16 mouse cellular contexts compared by ENCODE assay signal in the genomic region with DNA sequence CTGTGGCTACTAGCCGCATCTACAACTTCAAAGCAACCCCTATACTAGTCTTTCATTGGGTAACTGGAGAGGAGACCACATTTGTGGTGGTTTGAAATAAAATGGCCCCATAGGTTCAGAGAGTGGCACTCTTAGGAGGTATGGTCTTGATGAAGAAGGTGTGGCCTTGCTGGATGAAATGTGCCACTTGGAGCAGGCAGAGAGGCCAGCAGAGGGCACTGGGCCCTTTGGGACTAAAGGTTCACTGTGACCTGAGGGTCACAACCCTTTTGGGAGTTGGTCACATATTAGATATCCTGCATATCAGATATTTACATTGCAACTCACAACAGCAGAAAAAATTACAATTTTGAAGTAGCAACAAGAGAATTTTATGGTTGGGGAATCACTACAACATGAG. TPM values are rescaled to one million over a fixed set of nuclear protein-coding genes. Genes with fewer than 3 reads are reported as not detected.
DNase-seq lines count a peak whose midpoint lies in the region; ATAC-seq and TF ChIP-seq lines count a peak whose summit lies in the region.
"Had no signal": no experiment of that assay in that cellular context is flagged by ENCODE, and none has a peak within 500 bp of the region (broad histone marks: within the 10 kb centered on the region; RNA-seq: fewer than 3 reads in every experiment).

No protein-coding gene starts in this region.

- TF ChIP-seq CTCF in kidney, postnatal 0 days (IDR thresholded peaks at IDR 0.05; ENCODE audit: low read depth) = peak; percentile 50; the same call in 1 of the 2 replicates
- TF ChIP-seq CTCF in CH12.LX (conservative IDR thresholded peaks at IDR 0.05 in 1 of 2, IDR thresholded peaks at IDR 0.05 in 1 of 2; ENCODE audit: low read depth in 2 of 2, low read length in 2 of 2) = peak in 1 of 2 experiments; percentile 61; a peak in 2 of 4 replicates

- no peaks in the 10 kb centered on the region for H3K79me2 ChIP-seq in CH12.LX (replicated peaks; ENCODE audit: control insufficient read depth, extremely low read depth, insufficient read depth, poor library complexity, severe bottlenecking)

- DNase-seq in CD4-positive, CD25-positive, alpha-beta regulatory T cell, adult 2 months (ENCODE audit: low read depth, low spot score) = peak; percentile 34
- DNase-seq in kidney, postnatal 0 days (ENCODE audit: low spot score) = no peak
- no peak for DNase-seq in CH12.LX (ENCODE audit: extremely low read depth)
- peak; percentile 32 for DNase-seq in lung, postnatal 36 days
- no peak for DNase-seq in urinary bladder, postnatal 14 days (ENCODE audit: low spot score)
- DNase-seq: cerebellum, postnatal 10 days; layer of hippocampus, adult 9-11 months; right cerebral cortex, adult 18-20 months; thymus, postnatal 4 days had no signal

- no peaks in the 10 kb centered on the region for H3K4me1 ChIP-seq in kidney, postnatal 0 days (replicated peaks; ENCODE audit: insufficient read depth, low read length)
- H3K4me1 ChIP-seq in kidney, embryonic 14.5 days (ENCODE audit: control insufficient read depth, insufficient read depth, low read length) = no peaks in the 10 kb centered on the region
- H3K4me1 ChIP-seq in CH12.LX (ENCODE audit: control insufficient read depth in 1 of 2, insufficient read depth in 2 of 2) = no peaks in the 10 kb centered on the region
- H3K4me1 ChIP-seq: hindbrain, embryonic 15.5 days; stomach, embryonic 15.5 days had no signal

- no peak for ATAC-seq in CD4-positive, CD25-positive, alpha-beta regulatory T cell, adult 4 months
- ATAC-seq in kidney, postnatal 0 days (replicated peaks; ENCODE audit: low FRiP score, low read depth) = no peak
- no peak for ATAC-seq in kidney, embryonic 14.5 days (ENCODE audit: low FRiP score, low TSS enrichment)
- ATAC-seq in cerebellum, adult (ENCODE audit: insufficient number of reproducible peaks, low FRiP score, low TSS enrichment) = no peak
- ATAC-seq: forebrain, embryonic 16.5 days had no signal

- TF ChIP-seq EP300 in CH12.LX (IDR thresholded peaks at IDR 0.05; ENCODE audit: low read length) = no peak

- 70% methylated on average over 1 of the region's 1 CpGs for WGBS in kidney, postnatal 0 days
- 94% methylated on average over 1 of the region's 1 CpGs for WGBS in kidney, embryonic 14.5 days

- no peaks in the 10 kb centered on the region for H3K27me3 ChIP-seq in kidney, postnatal 0 days (ENCODE audit: insufficient read depth, low read length)
- no peaks in the 10 kb centered on the region for H3K27me3 ChIP-seq in kidney, embryonic 14.5 days (ENCODE audit: control insufficient read depth, insufficient read depth, low read length)
- no peaks in the 10 kb centered on the region for H3K27me3 ChIP-seq in CH12.LX (replicated peaks)
- H3K27me3 ChIP-seq: hindbrain, embryonic 15.5 days; stomach, embryonic 15.5 days had no signal

- H3K36me3 ChIP-seq in kidney, postnatal 0 days (ENCODE audit: insufficient read depth, low read length) = 0 out of 2 replicates have a peak, but pooled peaks cover 3% of the 10 kb centered on the region
- no peaks in the 10 kb centered on the region; the same call in 1 of the 2 replicates for H3K36me3 ChIP-seq in kidney, embryonic 14.5 days (ENCODE audit: control insufficient read depth, insufficient read depth, low read length)
- peaks cover 3 to 4% of the 10 kb centered on the region in 2 experiments for H3K36me3 ChIP-seq in CH12.LX (replicated peaks in 1 of 2; ENCODE audit: control insufficient read depth in 1 of 2, insufficient read depth in 1 of 2, low read length in 1 of 2)
- H3K36me3 ChIP-seq: hindbrain, embryonic 15.5 days; stomach, embryonic 15.5 days had no signal

- H3K4me2 ChIP-seq in kidney, postnatal 0 days (ENCODE audit: low read length) = no peak overlapping the region
- H3K4me2 ChIP-seq in kidney, embryonic 14.5 days (replicated peaks; ENCODE audit: low read depth, low read length) = no peak overlapping the region
- no peak overlapping the region for H3K4me2 ChIP-seq in CH12.LX (ENCODE audit: insufficient read depth, low read depth, poor library complexity, severe bottlenecking)
- H3K4me2 ChIP-seq: hindbrain, embryonic 15.5 days; midbrain, embryonic 11.5 days; stomach, embryonic 15.5 days had no signal

- H3K27ac ChIP-seq in kidney, postnatal 0 days = no peak overlapping the region
- H3K27ac ChIP-seq in kidney, embryonic 14.5 days (ENCODE audit: low read depth, low read length) = no peak overlapping the region
- no peak overlapping the region for H3K27ac ChIP-seq in CH12.LX (ENCODE audit: insufficient read depth, low read depth)
- H3K27ac ChIP-seq: hindbrain, embryonic 15.5 days; stomach, embryonic 15.5 days had no signal

- no peak overlapping the region for H3K4me3 ChIP-seq in kidney, postnatal 0 days (replicated peaks; ENCODE audit: low read depth, low read length)
- no peak overlapping the region for H3K4me3 ChIP-seq in kidney, embryonic 14.5 days (ENCODE audit: low read length)
- H3K4me3 ChIP-seq in CH12.LX (replicated peaks in 1 of 3; ENCODE audit: low read depth in 2 of 3, low read length in 2 of 3, poor library complexity in 1 of 3) = no peak overlapping the region
- H3K4me3 ChIP-seq: hindbrain, embryonic 15.5 days; stomach, embryonic 15.5 days had no signal

- no peaks in the 10 kb centered on the region for H3K9me3 ChIP-seq in kidney, postnatal 0 days (replicated peaks; ENCODE audit: low read length)
- H3K9me3 ChIP-seq in kidney, embryonic 14.5 days (ENCODE audit: control insufficient read depth, low read length) = no peaks in the 10 kb centered on the region
- H3K9me3 ChIP-seq in CH12.LX (replicated peaks; ENCODE audit: low read length) = no peaks in the 10 kb centered on the region
- H3K9me3 ChIP-seq: hindbrain, embryonic 15.5 days; stomach, embryonic 15.5 days had no signal

- dilution Hi-C loops in CH12.LX (cut with MboI; ENCODE audit: extremely low pct_ligation_motif_present, extremely low pct_unique_long_range_greater_than_20kb, low sequenced_read_pairs) = no loop called here

- peak; percentile 61 for TF ChIP-seq RAD21 in CH12.LX (IDR thresholded peaks at IDR 0.05; ENCODE audit: low read depth, low read length)

- no peak for TF ChIP-seq POLR2A in CH12.LX (IDR thresholded peaks at IDR 0.05; ENCODE audit: low read depth, low read length)

- H3K9ac ChIP-seq in kidney, postnatal 0 days (ENCODE audit: low read depth, low read length) = no peak overlapping the region
- no peak overlapping the region for H3K9ac ChIP-seq in kidney, embryonic 14.5 days (ENCODE audit: low read depth, low read length)
- no peak overlapping the region for H3K9ac ChIP-seq in CH12.LX (ENCODE audit: insufficient read depth, low read depth)
- H3K9ac ChIP-seq: hindbrain, embryonic 15.5 days; stomach, embryonic 15.5 days had no signal

- in situ Hi-C loops in CH12.LX (cut with MboI; ENCODE audit: low pct_ligation_motif_present, low pct_unique_long_range_greater_than_20kb, low sequenced_read_pairs) = no loop called here

TF ChIP-seq in CH12.LX, 34 proteins besides CTCF, POLR2A, EP300 and RAD21:
- TF ChIP-seq SMC3 (IDR thresholded peaks at IDR 0.05; ENCODE audit: low read depth, low read length) = peak; percentile 50
- no peak for TF ChIP-seq HCFC1 (IDR thresholded peaks at IDR 0.05; ENCODE audit: low read depth, low read length)
TF ChIP-seq in CH12.LX: peak in this region for 1.

RNA-seq across cellular contexts. Expression of gene Aamdc, which starts 8.9 kb away (rescaled TPM):
- polyA plus RNA-seq in CD4-positive, CD25-positive, alpha-beta regulatory T cell, adult 4 months (2017; shearing (Covaris generic)) = 10 to 100 TPM; 55.0 to 55.1 TPM
- 59.7 and 61.4 TPM in 2 replicates for polyA plus RNA-seq in kidney, postnatal 0 days (2015; fragmentation: Nextera tagmentation; extraction: Ambion mirVana)
- polyA plus RNA-seq in kidney, embryonic 14.5 days (2014; fragmentation: Nextera tagmentation; extraction: Ambion mirVana) = 44.4 and 50.8 TPM in 2 replicates
- total RNA-seq in CH12.LX (2012; rRNA removed) (11.8 and 11.9 TPM in 2 replicates), CH12.LX (2014; rRNA removed) (11.0 and 13.2 TPM in 2 replicates)
- 11.6 and 12.2 TPM in 2 replicates for polyA plus RNA-seq in CH12.LX (2012; ENCODE audit: insufficient read length, low read depth)

RNA-seq across cellular contexts. Expression of gene Rsf1, which starts 9.3 kb away (rescaled TPM):
- 10 to 100 TPM; 25.3 to 27.5 TPM for polyA plus RNA-seq in CD4-positive, CD25-positive, alpha-beta regulatory T cell, adult 4 months (2017; shearing (Covaris generic))
- polyA plus RNA-seq in kidney, postnatal 0 days (2015; fragmentation: Nextera tagmentation; extraction: Ambion mirVana) = 17.7 and 22.0 TPM in 2 replicates
- 19.0 and 28.4 TPM in 2 replicates for polyA plus RNA-seq in kidney, embryonic 14.5 days (2014; fragmentation: Nextera tagmentation; extraction: Ambion mirVana)
- total RNA-seq in CH12.LX (2012; rRNA removed) (11.9 and 12.3 TPM in 2 replicates), CH12.LX (2014; rRNA removed) (5.3 and 5.9 TPM in 2 replicates)
- polyA plus RNA-seq in CH12.LX (2012; ENCODE audit: insufficient read length, low read depth) = 21.8 and 24.9 TPM in 2 replicates

Comparison
In these comparisons a context has a peak if more than half of its experiments do, and no peak if none do; other contexts are left out.
1. DNase-seq: peak in CD4-positive, CD25-positive, alpha-beta regulatory T cell, adult 2 months (single experiment) and lung, postnatal 36 days (single experiment); none in kidney, postnatal 0 days (single experiment), CH12.LX (single experiment) and urinary bladder, postnatal 14 days (single experiment).